Mouse (Mus musculus): ENCODE results near the gene Ing3.

- TF ChIP-seq USF1 (IDR thresholded peaks at IDR 0.05; ENCODE audit: low read depth), result no peak
- no peak for TF ChIP-seq POLR2A (IDR thresholded peaks at IDR 0.05; ENCODE audit: insufficient read length, low read depth)
- TF ChIP-seq SRF (IDR thresholded peaks at IDR 0.05; ENCODE audit: control insufficient read depth, insufficient read length, low read depth), result no peak
- no peak for TF ChIP-seq MYOG (IDR thresholded peaks at IDR 0.05; ENCODE audit: control insufficient read depth in 1 of 3, insufficient read depth in 1 of 3, insufficient read length in 2 of 3, low read depth in 2 of 3)
- TF ChIP-seq MYOD1 (IDR thresholded peaks at IDR 0.05; ENCODE audit: control insufficient read depth in 1 of 3, insufficient read length in 2 of 3, low read depth in 2 of 3), result no peak
- TF ChIP-seq POLR2AphosphoS2 (IDR thresholded peaks at IDR 0.05; ENCODE audit: insufficient read length, low read depth), result no peak
- TF ChIP-seq MAX (IDR thresholded peaks at IDR 0.05; ENCODE audit: low read depth), result no peak
- TF ChIP-seq REST (IDR thresholded peaks at IDR 0.05; ENCODE audit: insufficient read depth, insufficient read length), result no peak
- no peak for TF ChIP-seq TCF12 (IDR thresholded peaks at IDR 0.05; ENCODE audit: insufficient read depth, poor library complexity, severe bottlenecking)
- TF ChIP-seq TCF3 (IDR thresholded peaks at IDR 0.05; ENCODE audit: insufficient read length, low read depth), result no peak
Measured at GRCm38 (mm10) chr6:21989081-21989480, 39.7 kb downstream of the Ing3 start.
